Mouse (Mus musculus) heart, postnatal 0 days (tissue): ENCODE results near the gene Atp8a1.

Experiments used
- CTCF ChIP-seq: IDR thresholded peaks from 2 replicates; pipeline ENCODE4 v1.5.1; 2016; ENCODE audit warnings: antibody characterized with exemption, control low read depth, low read depth
- EP300 ChIP-seq: IDR thresholded peaks from 2 replicates; pipeline ENCODE4 v1.6.1; 2016; ENCODE audit warnings: antibody characterized with exemption, low read depth

- TF ChIP-seq CTCF (no peak), EP300 (no peak)
Measured at GRCm38 (mm10) chr5:67685906-67686305, 161.3 kb downstream of the Atp8a1 start.
